23 mouse cellular contexts compared by ENCODE assay signal in genomic region chr1:175554641-175555040, GRCm38 (mm10).
DNase-seq lines count a peak whose midpoint lies in the region; ATAC-seq and TF ChIP-seq lines count a peak whose summit lies in the region.
"Had no signal": no experiment of that assay in that cellular context is flagged by ENCODE, and none has a peak within 500 bp of the region (broad histone marks: within the 10 kb centered on the region; RNA-seq: fewer than 3 reads in every experiment).

No protein-coding gene starts in this region.

- peak overlapping the region; percentile 71; the same call in 1 of the 2 replicates for H3K27ac ChIP-seq in layer of hippocampus, adult 2 months
- H3K27ac ChIP-seq: forebrain, embryonic 10.5 days; forebrain, embryonic 13.5 days; heart, adult 2 months; heart, embryonic 10.5 days; heart, embryonic 13.5 days; hindbrain, embryonic 14.5 days; hindbrain, postnatal 0 days had no signal

- ATAC-seq in cerebellum, adult (ENCODE audit: insufficient number of reproducible peaks, low FRiP score, low TSS enrichment) = no peak
- ATAC-seq: CD4-positive, CD25-positive, alpha-beta regulatory T cell, adult 4 months; forebrain, embryonic 13.5 days; forebrain, embryonic 16.5 days; hindbrain, postnatal 0 days; inflammation-experienced regulatory T-cells, adult 6 months; intestine, embryonic 16.5 days had no signal

- TF ChIP-seq CTCF in layer of hippocampus, adult 2 months (conservative IDR thresholded peaks at IDR 0.05) = no peak

- H3K4me3 ChIP-seq in layer of hippocampus, adult 2 months = no peak overlapping the region
- H3K4me3 ChIP-seq: forebrain, embryonic 10.5 days; forebrain, embryonic 13.5 days; heart, adult 2 months; heart, embryonic 10.5 days; heart, embryonic 13.5 days had no signal

- peak; percentile 64 for DNase-seq in cerebellum, adult 9-10 months
- DNase-seq in layer of hippocampus, adult 2 months (ENCODE audit: low spot score in 2 of 2) = peak in 1 of 2 experiments; percentile 35
- no peak for DNase-seq in layer of hippocampus, adult 8-10 months (ENCODE audit: low spot score in 2 of 2)
- DNase-seq in brain, adult 2 months (ENCODE audit: low read depth, low spot score) = peak; percentile 64
- peak; percentile 13 for DNase-seq in telencephalon, adult 2 months (ENCODE audit: low read depth, low spot score)
- DNase-seq: adrenal gland, adult 2 months; adrenal gland, postnatal 14 days; gastrocnemius, postnatal 10 days; gastrocnemius, postnatal 36 days; heart, adult 2 months; heart, postnatal 14 days; heart, postnatal 4 days had no signal

Comparison
In these comparisons a context has a peak if more than half of its experiments do, and no peak if none do; other contexts are left out.
1. DNase-seq: peak in cerebellum, adult 9-10 months (single experiment), brain, adult 2 months (single experiment) and telencephalon, adult 2 months (single experiment); none in layer of hippocampus, adult 8-10 months (0 of 2).